Mouse (Mus musculus): ENCODE measurements around the gene Entpd4b. TPM values are rescaled to one million over a fixed set of nuclear protein-coding genes. Genes with fewer than 3 reads are reported as not detected.

The Entpd4b gene
- polyA plus RNA-seq (2015; fragmentation: Nextera tagmentation; extraction: Ambion mirVana) = 13.4 and 15.5 TPM in 2 replicates

DNA sequence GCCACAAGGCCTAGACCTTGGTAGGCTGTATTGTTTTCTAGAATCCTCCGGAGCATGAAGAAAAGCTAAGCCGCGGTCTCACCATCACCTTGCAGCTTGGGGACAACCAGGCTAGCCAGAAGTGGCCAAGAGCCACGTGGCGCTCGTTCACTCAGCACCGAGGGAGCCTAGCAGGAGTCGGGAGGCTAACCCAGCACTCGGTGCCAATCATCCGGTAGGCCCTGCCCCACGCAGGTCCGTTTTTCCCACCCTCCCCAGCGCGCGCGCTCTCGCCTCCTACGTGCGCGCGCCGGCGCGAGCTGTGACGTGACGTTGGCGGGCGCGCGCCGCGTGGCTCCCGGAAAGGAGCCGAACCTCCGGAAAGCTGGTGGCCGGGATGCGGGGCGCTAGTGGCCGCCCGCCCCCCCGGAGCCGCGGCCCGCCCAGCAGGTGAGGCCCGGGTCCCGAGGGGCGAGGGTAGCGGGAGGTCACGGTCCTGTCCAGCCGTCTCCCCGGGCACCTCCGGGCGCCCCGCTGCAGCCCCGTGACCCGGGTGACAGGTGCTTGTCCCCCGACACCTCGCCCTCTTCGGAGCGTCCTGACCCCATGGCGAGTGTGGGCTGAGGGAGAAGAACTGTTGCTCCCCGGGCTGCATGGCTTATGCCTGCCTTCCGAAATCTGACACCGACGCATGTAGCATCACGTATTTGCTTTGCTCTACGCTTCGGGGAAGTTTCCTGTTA lies at the start of gene Entpd4b:
Gene Entpd4b, plus strand, starts transcription at position 315 of the 722 bp plus-strand sequence.

GRCm38 (mm10) chr14:69512449-69512848 lies 42.8 kb upstream of the Entpd4b start, which contains the start of gene Gm27179:
TSS of gene Gm27179 (minus strand) at chr14:69512549.

Other genes with a start within 250 kb of the Entpd4b start
- not detected in 2 replicates for gene Gm16867, start 52.1 kb upstream of the Entpd4b start, polyA plus RNA-seq (2015; fragmentation: Nextera tagmentation; extraction: Ambion mirVana)
- not detected in 2 replicates for gene Gm27179, start 42.9 kb upstream of the Entpd4b start, polyA plus RNA-seq (2015; fragmentation: Nextera tagmentation; extraction: Ambion mirVana)